Mouse (Mus musculus) MEL (cell line): ENCODE results near the gene Rbm33. TPM values are rescaled to one million over a fixed set of nuclear protein-coding genes. Genes with fewer than 3 reads are reported as not detected.
A peak's percentile ranks its signal among the peaks of the same experiment; 100 is the strongest.

Experiments used
- DNase-seq: peaks from one replicate; pipeline ENCODE4 v3.0.0; 2011; ENCODE audit warnings: low read depth, low spot score
- H3K27ac ChIP-seq: 2 replicates; pipeline ENCODE4 v1.5.1; 2012; ENCODE audit warnings: low read depth, mild to moderate bottlenecking, control low read depth, low read length, moderate library complexity; ENCODE audit not compliant: control insufficient read depth
- H3K27me3 ChIP-seq, 2 experiments: fragments of 150-350 bp in 1 of 2; sonication (generic) in 1 of 2; 2 replicates each; pipeline ENCODE4 v1.6.1; 2012; ENCODE audit warnings: low read length in 2 of 2, mild to moderate bottlenecking in 2 of 2, improper control_type of control experiment in 1 of 2, moderate library complexity in 1 of 2; ENCODE audit not compliant: insufficient read depth in 2 of 2, control insufficient read depth in 1 of 2
- H3K36me3 ChIP-seq, 2 experiments: 2 replicates each; pipeline ENCODE4 v1.6.1; 2012 to 2014; ENCODE audit warnings: low read length in 2 of 2, improper control_type of control experiment in 1 of 2, inconsistent platforms in 1 of 2, mild to moderate bottlenecking in 1 of 2; ENCODE audit not compliant: insufficient read depth in 2 of 2, control insufficient read depth in 1 of 2
- H3K4me1 ChIP-seq, 2 experiments: fragments of 150-350 bp in 1 of 2; sonication (generic) in 1 of 2; 2 replicates each; pipeline ENCODE4 v1.6.1; 2012; ENCODE audit warnings: low read length in 2 of 2, improper control_type of control experiment in 1 of 2, mild to moderate bottlenecking in 1 of 2; ENCODE audit not compliant: insufficient read depth in 2 of 2, control insufficient read depth in 1 of 2
- H3K4me3 ChIP-seq, 2 experiments: fragments of 150-350 bp in 1 of 2; sonication (generic) in 1 of 2; 2 replicates each; pipeline ENCODE4 v1.5.1; 2012; ENCODE audit warnings: low read depth in 2 of 2, low read length in 2 of 2, mild to moderate bottlenecking in 2 of 2, moderate library complexity in 2 of 2, control low read depth in 1 of 2, improper control_type of control experiment in 1 of 2; ENCODE audit not compliant: control insufficient read depth in 1 of 2, insufficient read depth in 1 of 2
- H3K79me2 ChIP-seq: 2 replicates; pipeline ENCODE4 v1.6.1; 2012; ENCODE audit warnings: mild to moderate bottlenecking, low read length, moderate library complexity; ENCODE audit not compliant: control insufficient read depth, poor library complexity, insufficient read depth
- H3K9ac ChIP-seq: 2 replicates; pipeline ENCODE4 v1.6.1; 2012; ENCODE audit warnings: low read depth, mild to moderate bottlenecking, control low read depth, low read length, moderate library complexity; ENCODE audit not compliant: control insufficient read depth, poor library complexity, severe bottlenecking
- H3K9me3 ChIP-seq: fragments of 150-350 bp; sonication (generic); replicated peaks from 2 replicates; pipeline ENCODE4 v1.6.1; 2012; ENCODE audit warnings: mild to moderate bottlenecking, low read length, improper control_type of control experiment, moderate library complexity; ENCODE audit not compliant: insufficient read depth
- BHLHE40 ChIP-seq: IDR thresholded peaks from 2 replicates; pipeline ENCODE4 v1.6.1; 2012; ENCODE audit warnings: low read depth, mild to moderate bottlenecking, inconsistent platforms, low read length, improper control_type of control experiment, borderline replicate concordance
- GABPA ChIP-seq: IDR thresholded peaks from 2 replicates; pipeline ENCODE4 v1.6.1; 2012; ENCODE audit warnings: low read depth, mild to moderate bottlenecking, inconsistent platforms, low read length, improper control_type of control experiment, moderate library complexity
- KAT2A ChIP-seq: conservative IDR thresholded peaks from 2 replicates; pipeline ENCODE4 v1.6.1; 2012; ENCODE audit warnings: low read depth, low read length, improper control_type of control experiment, inconsistent platforms
- MAX ChIP-seq: IDR thresholded peaks from 2 replicates; pipeline ENCODE4 v1.6.1; 2011; ENCODE audit warnings: low read length, improper control_type of control experiment
- MXI1 ChIP-seq: IDR thresholded peaks from 2 replicates; pipeline ENCODE4 v1.6.1; 2011; ENCODE audit warnings: mild to moderate bottlenecking, low read depth, low read length, improper control_type of control experiment
- SIN3A ChIP-seq: IDR thresholded peaks from 2 replicates; pipeline ENCODE4 v1.6.1; 2012; ENCODE audit warnings: low read length, improper control_type of control experiment, inconsistent platforms
- ZMIZ1 ChIP-seq: IDR thresholded peaks from 2 replicates; pipeline ENCODE4 v1.6.1; 2012; ENCODE audit warnings: low read depth, mild to moderate bottlenecking, inconsistent platforms, low read length, improper control_type of control experiment, moderate library complexity
- ZNF384 ChIP-seq: IDR thresholded peaks from 2 replicates; pipeline ENCODE4 v1.6.1; 2012; ENCODE audit warnings: low read depth, mild to moderate bottlenecking, inconsistent platforms, low read length, improper control_type of control experiment
- polyA plus RNA-seq, 2 experiments: library from polyadenylated mRNA; stranded (reverse) in 1 of 2; unstranded in 1 of 2; fragments of >175 nt in 1 of 2; fragments of >200 nt in 1 of 2; gene quantifications; 2 replicates each; pipeline versions ENCODE4 v1.2.1 to v1.2.4; 2012; ENCODE audit warnings: low replicate concordance in 2 of 2, low read depth in 1 of 2; ENCODE audit not compliant: insufficient read length in 2 of 2, insufficient read depth in 1 of 2, missing spikeins in 1 of 2
- total RNA-seq: library from RNA; depleted of rRNA; stranded (reverse); fragments of 300-350 nt; gene quantifications from 2 replicates; pipeline ENCODE4 v1.2.3, GENCODE M21; 2012

The Rbm33 gene
- total and polyA plus RNA-seq, 3 experiments, result 14.6 to 60.3 TPM; not detected in 1

GRCm38 (mm10) chr5:28322189-28322588 is 5.3 kb downstream of the Rbm33 start:
- TF ChIP-seq ZNF384 (0 out of 2 replicates have a peak, but pooled peaks have one; percentile 4), GABPA (no peak)
- TF ChIP-seq, all 39 proteins: peak for 1
- Histone ChIP-seq H3K27me3 (no peaks in the 10 kb centered on the region), H3K79me2 (peaks cover 78% of the 10 kb centered on the region), H3K4me1 (peaks cover 24 to 51% of the 10 kb centered on the region in 2 experiments), H3K36me3 (peaks cover 3 to 80% of the 10 kb centered on the region in 2 experiments; a peak in 3 of 4 replicates), H3K9me3 (no peaks in the 10 kb centered on the region), H3K9ac (no peak overlapping the region), H3K27ac (no peak overlapping the region), H3K4me3 (no peak overlapping the region)
- no peak for DNase-seq

DNA sequence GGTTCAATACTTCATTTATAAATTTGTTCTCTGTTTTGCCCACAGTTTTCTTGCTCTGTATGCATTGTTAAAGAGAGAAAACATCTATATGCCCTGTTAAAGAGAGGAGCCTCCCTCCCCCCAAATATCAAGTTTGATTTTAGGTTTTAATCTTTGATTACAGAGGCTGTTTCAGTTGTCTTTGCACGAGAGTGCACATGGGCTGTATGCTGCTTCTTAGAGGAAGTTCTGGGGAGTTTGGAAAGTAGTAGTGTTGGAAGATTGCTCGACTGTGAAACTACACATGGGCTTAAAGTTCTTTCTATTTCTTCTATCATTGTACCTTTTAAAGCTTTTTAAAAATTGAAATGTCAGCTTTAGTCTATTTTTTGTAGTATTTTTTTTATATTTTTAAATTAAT is 6.9 kb downstream of the Rbm33 start:
- Histone ChIP-seq H3K4me1 (peaks cover 20 to 54% of the 10 kb centered on the region in 2 experiments), H3K9me3 (no peaks in the 10 kb centered on the region), H3K27ac (no peak overlapping the region), H3K9ac (no peak overlapping the region), H3K36me3 (peaks cover 3 to 82% of the 10 kb centered on the region in 2 experiments; a peak in 3 of 4 replicates), H3K27me3 (no peaks in the 10 kb centered on the region), H3K4me3 (no peak overlapping the region), H3K79me2 (peaks cover 75% of the 10 kb centered on the region)
- TF ChIP-seq SIN3A, result no peak
- TF ChIP-seq KAT2A, result no peak
- peak; percentile 57 for TF ChIP-seq MXI1
- TF ChIP-seq MAX, result peak; percentile 34; the same call in 1 of the 2 replicates
- peak; percentile 52; the same call in 1 of the 2 replicates for TF ChIP-seq BHLHE40
- DNase-seq, result peak; percentile 52

GRCm38 (mm10) chr5:28324457-28324856 is 7.5 kb downstream of the Rbm33 start:
- TF ChIP-seq ZNF384, result 0 out of 2 replicates have a peak, but pooled peaks have one; percentile 31
- no peak for TF ChIP-seq ZMIZ1
- Histone ChIP-seq H3K9ac (no peak overlapping the region), H3K36me3 (peaks cover 3 to 76% of the 10 kb centered on the region in 2 experiments; a peak in 3 of 4 replicates), H3K4me1 (peaks cover 17 to 51% of the 10 kb centered on the region in 2 experiments), H3K27ac (no peak overlapping the region), H3K27me3 (no peaks in the 10 kb centered on the region), H3K79me2 (peaks cover 75% of the 10 kb centered on the region), H3K9me3 (no peaks in the 10 kb centered on the region), H3K4me3 (no peak overlapping the region)
- DNase-seq, result peak; percentile 31
